Mouse (Mus musculus): Measurements from ENCODE around the gene Sp2.

DNA sequence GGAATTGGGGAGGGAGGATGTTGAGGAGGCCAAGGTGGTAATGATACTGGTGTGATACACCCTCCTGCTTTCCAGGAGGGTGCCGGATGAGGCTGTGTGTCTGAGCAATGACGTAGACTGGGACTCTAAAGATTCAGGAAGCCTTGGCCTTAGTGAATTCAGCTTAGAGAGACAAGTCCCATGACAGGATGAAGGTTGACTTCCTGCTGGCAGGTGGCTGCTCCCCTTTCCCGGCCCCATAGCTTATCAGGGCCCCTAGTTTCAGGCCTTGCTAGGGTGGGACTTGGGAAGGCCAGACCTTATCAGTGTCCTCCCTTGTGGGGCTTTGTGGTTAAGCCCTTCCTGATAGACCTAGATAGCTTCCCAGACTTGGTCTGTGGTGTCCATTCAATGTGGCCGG is 34.9 kb downstream of the Sp2 start:
- TF ChIP-seq CTCF (IDR thresholded peaks at IDR 0.05; ENCODE audit: insufficient read depth, low read length) (no peak), POLR2A (IDR thresholded peaks at IDR 0.05; ENCODE audit: borderline replicate concordance, extremely low read depth, low read depth, low read length) (no peak)
